Mouse (Mus musculus) brain, embryonic 14.5 days (tissue): ENCODE data around the gene Crtac1. TPM values are rescaled to one million over a fixed set of nuclear protein-coding genes. Genes with fewer than 3 reads are reported as not detected.
A peak's percentile ranks its signal among the peaks of the same experiment; 100 is the strongest.

Experiments
- DNase-seq: peaks from one replicate; pipeline ENCODE4 v3.0.0-alpha.2; 2011; ENCODE audit warnings: low read depth
- CTCF ChIP-seq: fragments of 200-500 bp; IDR thresholded peaks from 2 replicates; pipeline ENCODE4 v1.5.1; 2012; ENCODE audit warnings: inconsistent platforms, mild to moderate bottlenecking, moderate library complexity, borderline replicate concordance; ENCODE audit not compliant: insufficient read depth, insufficient read length; ENCODE audit errors: extremely low read depth
- POLR2A ChIP-seq: fragments of 200-500 bp; IDR thresholded peaks from 2 replicates; pipeline ENCODE4 v1.6.1; 2012; ENCODE audit warnings: mild to moderate bottlenecking, inconsistent platforms, borderline replicate concordance; ENCODE audit not compliant: poor library complexity, insufficient read depth, insufficient read length, severe bottlenecking; ENCODE audit errors: extremely low read depth
- polyA plus RNA-seq: library from polyadenylated mRNA; depleted of rRNA; stranded (reverse); fragments of >200 nt; gene quantifications from 2 replicates; pipeline ENCODE4 v1.2.3, GENCODE M21; 2012; rRNA removed

Gene Crtac1
- 21.5 and 21.7 TPM in 2 replicates for polyA plus RNA-seq

GRCm38 (mm10) chr19:42431485-42432190, at the start of gene Crtac1:
Gene Crtac1, minus strand, starts transcription at chr19:42431783.
- TF ChIP-seq POLR2A: peak; percentile 85
- TF ChIP-seq CTCF: peak; percentile 65
- DNase-seq: peak; percentile 98

DNA sequence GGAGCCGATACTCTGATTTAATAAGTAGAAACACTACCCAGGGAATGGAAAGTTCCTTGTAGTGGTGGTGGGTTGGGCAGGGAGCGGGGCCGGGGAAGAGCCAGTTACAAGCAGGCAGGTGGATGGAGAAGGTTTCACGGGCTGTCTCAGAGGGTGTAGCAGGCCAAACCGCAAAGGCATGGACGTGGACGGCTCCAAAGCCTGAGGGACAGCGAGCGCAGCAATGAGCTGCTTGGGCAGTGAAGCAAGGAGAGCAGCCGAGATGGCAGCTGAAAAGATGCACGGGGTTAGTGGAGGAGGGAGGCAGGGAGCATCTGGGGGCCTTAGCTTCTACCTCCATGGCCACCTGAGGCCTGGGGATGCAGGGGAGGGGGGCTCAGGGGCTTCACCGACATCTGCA, 46.7 kb upstream of the Crtac1 start:
- TF ChIP-seq POLR2A (no peak), CTCF (no peak)
- no peak for DNase-seq

GRCm38 (mm10) chr19:42477769-42478168, 46.2 kb upstream of the Crtac1 start:
- DNase-seq: no peak
- TF ChIP-seq POLR2A (no peak), CTCF (no peak)

- DNase-seq: peak; percentile 14
Observed at GRCm38 (mm10) chr19:42472831-42473230, 41.2 kb upstream of the Crtac1 start.

DNA sequence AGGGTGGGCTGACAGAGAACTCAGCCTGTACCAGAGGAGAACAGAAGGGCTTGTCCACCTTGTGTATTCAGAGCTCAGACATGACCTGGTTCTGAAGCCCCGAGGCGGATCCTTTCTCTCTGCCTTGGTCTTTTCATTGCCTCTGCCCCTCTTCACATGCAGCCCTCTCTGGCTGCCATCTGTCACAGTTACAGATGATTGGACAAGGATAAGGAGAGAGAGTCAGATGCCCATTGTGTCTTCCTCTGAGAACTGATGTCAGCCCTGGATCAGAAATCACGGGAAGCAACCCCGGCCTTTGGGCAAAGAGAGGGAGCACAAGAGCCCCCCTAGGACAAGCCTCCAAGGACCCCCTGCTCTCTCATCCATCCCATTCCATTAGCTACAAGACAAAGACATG, 40.0 kb upstream of the Crtac1 start:
- peak; percentile 33 for DNase-seq
- no peak for TF ChIP-seq CTCF
- TF ChIP-seq POLR2A: no peak

More at GRCm38 (mm10) chr19:42472831-42473230, 41.2 kb upstream of the Crtac1 start:
- TF ChIP-seq CTCF: no peak
- TF ChIP-seq POLR2A: no peak

DNA sequence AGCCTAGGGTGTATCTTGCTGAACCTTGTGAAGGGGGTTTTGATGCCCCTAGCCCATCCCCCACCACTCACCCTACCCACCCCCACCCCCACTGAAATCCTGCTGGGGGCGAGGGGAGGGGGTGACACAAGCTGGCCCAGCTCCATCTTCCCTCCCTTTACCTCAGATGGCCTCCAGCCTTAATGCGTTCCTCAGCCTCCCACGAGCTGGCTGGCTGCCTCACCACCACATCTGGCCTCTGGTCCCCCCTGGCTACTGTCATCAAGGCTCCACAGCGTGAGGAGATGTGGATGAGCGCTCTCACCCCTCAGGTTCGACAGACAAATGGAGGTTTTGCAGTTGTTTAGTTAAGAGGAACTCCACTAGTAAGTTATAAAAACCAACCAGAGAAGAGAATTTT, 30.3 kb upstream of the Crtac1 start:
- TF ChIP-seq POLR2A: no peak
- TF ChIP-seq CTCF: no peak
- no peak for DNase-seq

DNA sequence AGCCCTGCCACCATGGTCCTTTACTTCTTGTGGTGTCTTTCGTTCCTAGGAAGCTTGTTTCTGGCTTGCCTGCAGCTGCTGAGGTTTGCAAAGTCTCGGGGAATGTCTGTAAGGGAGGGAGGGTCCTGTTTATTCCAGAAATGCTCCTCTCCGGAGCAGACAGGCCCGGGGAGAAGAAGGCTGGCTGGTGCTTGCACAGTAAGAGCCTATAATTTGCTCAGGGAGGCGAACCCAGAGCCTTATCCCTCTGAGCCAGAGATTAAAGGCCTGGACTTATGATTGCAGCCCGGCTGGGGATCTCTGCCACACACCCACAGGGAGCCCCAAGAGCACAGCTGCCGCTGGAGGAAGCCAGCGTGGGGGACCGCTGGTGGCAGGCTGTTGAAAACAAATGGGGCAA, 29.8 kb upstream of the Crtac1 start:
- no peak for TF ChIP-seq CTCF
- TF ChIP-seq POLR2A: no peak
- no peak for DNase-seq

GRCm38 (mm10) chr19:42459512-42459911, 27.9 kb upstream of the Crtac1 start:
- TF ChIP-seq POLR2A (no peak), CTCF (no peak)
- no peak for DNase-seq

- no peak for DNase-seq
Observed at GRCm38 (mm10) chr19:42454481-42455236, 23.1 kb upstream of the Crtac1 start.

GRCm38 (mm10) chr19:42454006-42454405, 22.4 kb upstream of the Crtac1 start:
- no peak for DNase-seq
- TF ChIP-seq POLR2A: no peak
- no peak for TF ChIP-seq CTCF

More at GRCm38 (mm10) chr19:42454481-42455236, 23.1 kb upstream of the Crtac1 start:
- no peak for TF ChIP-seq CTCF
- no peak for TF ChIP-seq POLR2A

- TF ChIP-seq CTCF (no peak), POLR2A (no peak)
- no peak for DNase-seq
Observed at GRCm38 (mm10) chr19:42452539-42452938, 21.0 kb upstream of the Crtac1 start.
